Mouse (Mus musculus) forebrain, embryonic 12.5 days (tissue): ENCODE data around the gene Yae1d1. TPM values are rescaled to one million over a fixed set of nuclear protein-coding genes. Genes with fewer than 3 reads are reported as not detected.

Source experiments
- ATAC-seq: fragments of 200-750 bp; cut with Nextera tagmentation; 2 replicates; pipeline ENCODE4 v1.8.0; 2017; ENCODE audit warnings: moderate TSS enrichment; ENCODE audit not compliant: low FRiP score
- H3K27ac ChIP-seq: fragments of 300-500 bp; sonication (generic); 2 replicates; pipeline ENCODE4 v1.5.1; 2016; ENCODE audit warnings: mild to moderate bottlenecking
- H3K27me3 ChIP-seq: fragments of 300-500 bp; sonication (generic); 2 replicates; pipeline ENCODE4 v1.6.1; 2016; ENCODE audit warnings: mild to moderate bottlenecking
- H3K36me3 ChIP-seq: fragments of 300-500 bp; sonication (generic); replicated peaks from 2 replicates; pipeline ENCODE4 v1.6.1; 2016; ENCODE audit warnings: mild to moderate bottlenecking
- H3K4me1 ChIP-seq: fragments of 300-500 bp; sonication (generic); 2 replicates; pipeline ENCODE4 v1.6.1; 2016
- H3K4me2 ChIP-seq: fragments of 300-500 bp; sonication (generic); 2 replicates; pipeline ENCODE4 v1.6.1; 2016; ENCODE audit warnings: mild to moderate bottlenecking, moderate library complexity
- H3K4me3 ChIP-seq: fragments of 300-500 bp; sonication (generic); replicated peaks from 2 replicates; pipeline ENCODE4 v1.5.1; 2016; ENCODE audit warnings: mild to moderate bottlenecking
- H3K9ac ChIP-seq: fragments of 300-500 bp; sonication (generic); 2 replicates; pipeline ENCODE4 v1.6.1; 2016; ENCODE audit warnings: mild to moderate bottlenecking
- H3K9me3 ChIP-seq: fragments of 300-500 bp; sonication (generic); 2 replicates; pipeline ENCODE4 v1.6.1; 2016
- WGBS: fragments of 180-500 bp; shearing (Covaris S2); methylation state at CpG from one replicate; pipeline ENCODE4 v1.1.7; 2016; 5-methylcytosine and 5-hydroxymethylcytosine counted together
- polyA plus RNA-seq: library from polyadenylated mRNA; unstranded; fragments of >200 nt; fragmentation: Nextera tagmentation; extraction: Ambion mirVana; gene quantifications from 2 replicates; pipeline ENCODE4 v1.2.1, GENCODE M21; 2016

Gene Yae1d1
- polyA plus RNA-seq, result 95.0 and 101 TPM in 2 replicates

DNA sequence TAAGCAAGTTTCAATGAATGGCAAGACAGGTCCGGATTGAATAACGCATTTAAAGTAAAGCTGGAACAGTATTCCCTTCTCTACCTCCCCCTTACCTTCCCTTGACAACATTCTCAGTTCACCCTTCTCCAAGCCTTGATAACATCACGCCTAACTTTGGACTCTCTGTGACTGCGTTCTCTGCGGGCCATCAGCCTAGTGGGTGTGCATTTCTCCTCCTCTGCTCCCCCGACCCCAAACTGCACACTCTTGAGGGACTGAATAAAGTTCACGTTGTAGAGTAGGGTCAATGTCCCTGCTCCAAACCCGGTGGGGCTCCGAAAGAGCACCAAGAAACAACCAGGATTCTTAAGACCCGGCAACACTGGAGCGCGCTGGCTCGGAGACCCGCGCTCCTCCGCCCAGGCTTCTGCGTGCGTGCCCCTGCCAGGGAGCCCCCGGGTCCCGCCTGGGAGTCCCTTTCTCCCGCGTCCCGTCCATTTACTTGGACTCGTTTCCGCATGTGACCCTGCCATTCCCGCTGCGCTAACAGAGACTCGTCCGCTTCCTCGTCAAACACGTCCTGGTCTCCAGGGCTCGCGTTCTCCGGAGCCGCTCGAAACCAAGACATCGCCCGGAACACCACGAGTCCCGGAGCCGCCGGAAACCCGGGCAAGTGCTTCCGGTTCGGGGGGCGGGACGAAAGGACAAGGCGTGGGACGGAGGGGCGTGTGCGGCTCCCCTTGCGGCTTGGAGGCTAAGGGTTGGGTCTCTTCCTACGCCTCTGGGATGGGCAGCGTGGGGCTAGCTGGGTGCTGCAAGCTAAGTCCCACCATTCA, at the start of gene Yae1d1:
TSS of gene Yae1d1 (minus strand) at position 653 of the 818 bp plus-strand sequence.
- H3K4me1 ChIP-seq, result peaks cover 8% of the 10 kb centered on the region; the same call in 1 of the 2 replicates
- H3K36me3 ChIP-seq, result peaks cover 3% of the 10 kb centered on the region; the same call in 1 of the 2 replicates
- no peaks in the 10 kb centered on the region for H3K27me3 ChIP-seq
- H3K9ac ChIP-seq, result peak within 1 kb of the TSS; percentile 72
- H3K4me3 ChIP-seq, result peak within 1 kb of the TSS; percentile 70
- H3K27ac ChIP-seq, result peak within 1 kb of the TSS; percentile 47
- peak; percentile 99 for ATAC-seq
- no peaks in the 10 kb centered on the region for H3K9me3 ChIP-seq
- H3K4me2 ChIP-seq, result peak within 1 kb of the TSS; percentile 71
- under 1% methylated on average over 54 of the region's 54 CpGs for whole genome bisulfite sequencing

DNA sequence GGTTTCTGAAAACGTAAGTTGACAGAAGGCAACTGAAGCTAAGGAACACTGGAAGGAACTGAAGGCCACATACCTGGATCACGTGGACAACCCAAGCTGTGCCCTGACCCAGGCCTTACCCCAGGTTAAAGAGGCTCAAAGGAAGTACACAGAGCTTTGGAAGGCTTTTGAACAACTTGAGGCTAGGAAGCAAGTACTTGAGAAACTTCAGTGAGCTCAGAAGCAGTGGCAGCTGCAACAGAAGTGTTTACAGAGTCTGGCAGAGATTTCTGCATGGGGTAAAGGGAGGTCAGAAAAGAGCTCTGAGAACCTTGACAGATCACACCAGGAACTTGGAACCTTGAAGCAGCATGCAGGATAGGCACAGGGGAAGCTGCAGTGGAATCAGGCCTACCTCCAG, 45.7 kb upstream of the Yae1d1 start:
- WGBS, result 77% methylated on average over 2 of the region's 2 CpGs
- Histone ChIP-seq H3K36me3 (no peaks in the 10 kb centered on the region), H3K9ac (no peak overlapping the region), H3K4me3 (no peak overlapping the region), H3K9me3 (no peaks in the 10 kb centered on the region), H3K4me2 (no peak overlapping the region), H3K4me1 (no peaks in the 10 kb centered on the region), H3K27me3 (no peaks in the 10 kb centered on the region), H3K27ac (no peak overlapping the region)
- no peak for ATAC-seq

DNA sequence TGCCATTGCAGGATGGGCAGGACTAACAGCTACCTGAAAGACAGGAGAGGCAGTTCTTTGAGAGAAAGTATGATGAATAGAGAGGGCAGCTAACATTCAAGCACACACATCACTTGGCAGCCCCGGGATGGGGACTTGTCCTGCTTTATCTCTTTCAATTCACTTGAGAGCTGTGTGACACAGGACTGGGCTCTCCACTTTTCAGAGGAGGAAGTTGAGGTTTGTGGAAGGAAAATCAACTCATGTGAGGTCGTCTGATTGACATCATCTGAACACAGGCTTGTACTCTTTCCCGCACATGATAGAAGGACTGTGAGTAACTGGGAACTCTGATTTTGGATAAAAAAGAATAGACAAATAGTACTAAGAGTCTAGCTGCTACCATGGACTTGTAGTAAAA, 23.5 kb upstream of the Yae1d1 start:
- Histone ChIP-seq H3K36me3 (no peaks in the 10 kb centered on the region), H3K9me3 (no peaks in the 10 kb centered on the region), H3K4me2 (no peak overlapping the region), H3K4me3 (no peak overlapping the region), H3K27ac (no peak overlapping the region), H3K4me1 (no peaks in the 10 kb centered on the region), H3K27me3 (no peaks in the 10 kb centered on the region), H3K9ac (no peak overlapping the region)
- no peak for ATAC-seq
- WGBS, result 78% methylated on average over 3 of the region's 3 CpGs

DNA sequence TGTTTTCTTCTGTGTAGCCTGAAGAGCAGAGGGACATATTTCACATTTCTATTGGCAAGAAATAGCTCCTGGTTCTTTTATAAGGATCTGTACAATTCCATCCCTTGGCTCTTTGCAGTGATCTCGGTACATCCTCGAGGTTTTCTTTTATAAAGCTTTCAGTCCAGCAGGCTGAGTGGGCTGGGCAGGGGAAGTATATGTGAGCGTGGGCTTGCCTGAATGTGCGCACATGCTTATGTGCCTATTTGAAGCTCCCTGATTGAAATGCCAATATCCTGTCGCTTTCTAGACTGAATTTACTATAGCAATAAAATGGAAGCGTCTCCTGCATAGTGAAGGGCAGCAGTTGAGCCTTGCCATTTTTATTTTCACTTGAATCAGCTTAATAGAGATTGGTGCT, 20.1 kb upstream of the Yae1d1 start:
- H3K4me3 ChIP-seq, result no peak overlapping the region
- H3K9me3 ChIP-seq, result no peaks in the 10 kb centered on the region
- no peak for ATAC-seq
- H3K27me3 ChIP-seq, result no peaks in the 10 kb centered on the region
- H3K4me2 ChIP-seq, result no peak overlapping the region
- no peak overlapping the region for H3K27ac ChIP-seq
- 88% methylated on average over 6 of the region's 6 CpGs for WGBS
- no peaks in the 10 kb centered on the region for H3K4me1 ChIP-seq
- H3K9ac ChIP-seq, result no peak overlapping the region
- H3K36me3 ChIP-seq, result no peaks in the 10 kb centered on the region

DNA sequence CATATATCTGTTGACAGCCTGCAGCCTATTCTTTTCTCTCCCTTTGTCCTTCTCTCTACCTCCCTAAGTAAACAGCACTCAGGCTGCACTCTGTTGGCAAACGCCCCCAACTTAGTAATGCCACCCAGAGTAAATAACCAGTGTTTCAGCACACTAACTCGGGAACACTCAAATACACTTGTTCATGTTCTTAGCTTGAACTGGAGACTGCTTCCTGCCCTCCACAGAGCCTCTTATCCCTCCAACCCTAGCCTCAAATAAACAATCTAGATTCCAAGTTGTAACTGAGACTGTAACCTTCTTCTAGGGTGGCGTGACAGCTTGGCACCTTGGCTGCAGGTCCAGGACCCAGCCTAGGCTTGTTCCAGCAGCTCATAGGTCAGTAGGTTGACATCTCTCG, 17.9 kb upstream of the Yae1d1 start:
- Histone ChIP-seq H3K36me3 (no peaks in the 10 kb centered on the region), H3K27ac (no peak overlapping the region), H3K4me2 (no peak overlapping the region), H3K27me3 (no peaks in the 10 kb centered on the region), H3K4me3 (no peak overlapping the region), H3K9ac (no peak overlapping the region), H3K4me1 (no peaks in the 10 kb centered on the region), H3K9me3 (no peaks in the 10 kb centered on the region)
- WGBS, result 81% methylated on average over 4 of the region's 4 CpGs
- ATAC-seq, result no peak

DNA sequence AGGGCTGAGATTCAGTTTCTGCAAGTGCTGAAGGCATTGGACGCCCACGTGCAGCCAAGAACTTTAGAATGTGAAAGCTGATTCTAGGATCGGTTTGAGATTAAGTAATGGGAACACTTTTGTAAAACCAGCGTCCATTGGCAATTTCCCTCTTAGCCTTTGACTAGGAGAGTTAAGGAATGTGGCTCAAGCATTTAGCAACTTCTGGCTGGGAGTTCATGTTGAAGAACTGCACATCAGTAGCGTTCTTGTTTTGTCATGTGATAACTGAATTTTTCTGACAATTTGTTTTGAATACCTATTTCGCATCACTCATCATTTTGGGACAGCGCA, 332 bp upstream of the Yae1d1 start:
- peaks cover 8% of the 10 kb centered on the region; the same call in 1 of the 2 replicates for H3K4me1 ChIP-seq
- no peaks in the 10 kb centered on the region for H3K27me3 ChIP-seq
- H3K27ac ChIP-seq, result no peak overlapping the region; the same call in 1 of the 2 replicates
- WGBS, result 40% methylated on average over 7 of the region's 7 CpGs
- H3K9ac ChIP-seq, result peak overlapping the region; percentile 72
- peak overlapping the region; percentile 70 for H3K4me3 ChIP-seq
- ATAC-seq, result no peak; the same call in none of the 2 replicates
- H3K4me2 ChIP-seq, result peak overlapping the region; percentile 71
- peaks cover 3% of the 10 kb centered on the region; the same call in 1 of the 2 replicates for H3K36me3 ChIP-seq
- H3K9me3 ChIP-seq, result no peaks in the 10 kb centered on the region

DNA sequence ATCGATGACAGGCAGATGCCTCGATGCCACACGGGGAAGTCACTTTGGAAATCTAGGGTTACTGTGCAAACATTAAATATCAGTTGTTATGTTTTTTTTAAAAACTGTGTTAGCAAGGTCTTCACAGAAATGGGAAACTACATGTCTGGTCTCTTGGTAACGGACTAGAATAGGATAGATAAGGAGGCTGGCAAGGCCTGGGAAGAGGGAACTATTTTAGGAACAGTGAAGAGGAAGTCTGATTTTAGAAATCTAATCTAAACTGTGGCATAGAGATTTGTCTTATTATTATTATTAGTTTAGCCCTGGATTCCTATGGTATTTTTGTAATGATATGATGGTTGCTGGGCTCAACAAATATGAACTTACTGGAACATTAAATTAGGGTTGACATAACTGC, 1.1 kb downstream of the Yae1d1 start:
- Histone ChIP-seq H3K9me3 (no peaks in the 10 kb centered on the region), H3K4me1 (peaks cover 8% of the 10 kb centered on the region; the same call in 1 of the 2 replicates), H3K27ac (no peak overlapping the region), H3K4me2 (peak overlapping the region; percentile 71), H3K27me3 (no peaks in the 10 kb centered on the region), H3K9ac (no peak overlapping the region), H3K4me3 (peak overlapping the region; percentile 70), H3K36me3 (peaks cover 12% of the 10 kb centered on the region)
- WGBS, result 80% methylated on average over 4 of the region's 4 CpGs
- ATAC-seq, result no peak

DNA sequence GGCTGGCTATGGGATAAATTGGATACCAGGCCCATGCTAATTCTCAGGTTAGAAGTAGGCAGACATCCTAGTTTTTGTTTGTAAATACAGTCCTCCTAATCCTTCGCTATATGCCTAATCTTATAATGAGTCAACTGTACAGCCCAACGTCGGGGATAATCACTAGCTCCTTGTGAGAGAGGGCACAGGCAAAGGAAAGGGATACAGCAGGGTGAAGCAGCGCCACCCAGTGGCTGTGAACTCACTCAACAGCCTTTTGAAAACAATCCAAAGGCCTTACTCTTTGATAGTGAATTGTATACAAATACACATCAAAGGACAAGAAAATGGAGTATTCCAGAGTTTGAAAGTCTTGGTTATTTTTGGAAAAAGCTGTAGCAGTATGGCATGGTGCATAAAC, 10.0 kb downstream of the Yae1d1 start:
- no peak overlapping the region for H3K4me2 ChIP-seq

DNA sequence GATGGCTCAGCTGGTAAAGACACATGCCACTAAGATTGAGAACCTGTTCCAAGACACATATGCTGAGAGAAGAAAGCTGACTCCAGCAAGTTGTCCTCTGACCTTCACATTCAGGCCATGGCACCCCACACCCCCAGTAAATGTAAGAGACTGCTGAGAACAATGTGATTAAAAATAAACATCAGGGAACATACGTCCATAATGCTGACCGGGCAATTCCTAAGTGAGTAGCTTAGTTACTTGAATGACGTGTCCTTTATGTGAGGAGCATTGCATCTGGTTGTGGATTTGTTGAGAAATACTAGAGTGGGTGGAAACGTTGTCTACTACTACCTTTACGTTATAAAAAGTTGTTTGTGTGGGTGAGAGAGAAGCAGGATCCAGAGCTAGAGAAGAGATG, 10.5 kb downstream of the Yae1d1 start:
- H3K4me2 ChIP-seq, result no peak overlapping the region
- no peak overlapping the region for H3K27ac ChIP-seq
- H3K9ac ChIP-seq, result no peak overlapping the region
- ATAC-seq, result no peak
- no peaks in the 10 kb centered on the region for H3K27me3 ChIP-seq
- no peaks in the 10 kb centered on the region for H3K4me1 ChIP-seq
- no peak overlapping the region for H3K4me3 ChIP-seq
- WGBS, result 89% methylated on average over 5 of the region's 5 CpGs
- peaks cover 45% of the 10 kb centered on the region for H3K36me3 ChIP-seq
- H3K9me3 ChIP-seq, result no peaks in the 10 kb centered on the region

More for the DNA sequence above, 10.0 kb downstream of the Yae1d1 start:
- H3K4me3 ChIP-seq, result no peak overlapping the region
- no peaks in the 10 kb centered on the region for H3K27me3 ChIP-seq
- 48% methylated on average over 4 of the region's 4 CpGs for WGBS
- no peaks in the 10 kb centered on the region for H3K9me3 ChIP-seq
- ATAC-seq, result peak; percentile 46; the same call in 1 of the 2 replicates
- H3K4me1 ChIP-seq, result no peaks in the 10 kb centered on the region
- peaks cover 47% of the 10 kb centered on the region for H3K36me3 ChIP-seq
- no peak overlapping the region for H3K9ac ChIP-seq
- H3K27ac ChIP-seq, result no peak overlapping the region

DNA sequence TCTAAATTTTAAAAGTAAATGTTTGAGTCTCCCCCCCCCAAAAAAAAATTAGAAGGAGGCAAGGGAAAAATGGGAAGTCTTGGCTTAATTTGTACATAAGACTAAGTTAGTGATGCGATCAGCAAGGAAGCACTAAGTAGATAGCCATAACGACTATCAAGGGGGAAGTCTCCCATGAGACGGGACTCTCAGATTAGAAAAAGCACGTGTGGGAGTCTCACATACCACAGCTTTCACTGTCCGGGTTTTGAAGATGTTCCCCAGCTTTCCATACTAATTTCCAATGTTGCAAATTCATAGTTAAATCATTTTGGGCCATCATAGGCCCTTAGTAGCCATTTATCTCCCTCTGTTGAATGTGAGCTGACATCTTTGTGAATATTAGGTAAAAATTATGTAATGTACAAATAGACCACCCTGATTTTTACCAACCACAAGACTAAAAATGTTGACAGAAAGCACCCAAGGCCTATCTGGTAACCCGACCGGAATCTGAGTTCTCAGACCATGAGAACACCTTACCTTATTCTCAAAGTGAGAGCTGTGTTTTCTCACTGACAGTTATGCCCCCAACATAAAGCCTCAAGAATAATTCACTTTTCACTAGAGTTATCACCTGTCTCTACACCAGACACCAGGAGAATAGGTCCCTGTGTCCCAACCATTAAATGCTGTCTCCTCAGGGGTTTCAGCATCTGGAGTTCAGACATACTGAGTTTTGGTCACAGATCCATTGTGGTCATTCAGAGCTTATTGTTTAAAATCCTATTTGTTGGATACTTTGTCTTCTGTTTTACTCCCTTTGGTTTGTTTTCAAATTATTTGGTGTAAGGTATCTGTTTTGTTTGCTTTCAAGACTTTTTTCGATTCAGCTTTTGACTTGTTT, 16.1 kb downstream of the Yae1d1 start:
- Histone ChIP-seq H3K9me3 (no peaks in the 10 kb centered on the region), H3K4me1 (no peaks in the 10 kb centered on the region), H3K27ac (no peak overlapping the region), H3K4me2 (no peak overlapping the region), H3K36me3 (no peaks in the 10 kb centered on the region), H3K9ac (no peak overlapping the region), H3K4me3 (no peak overlapping the region), H3K27me3 (no peaks in the 10 kb centered on the region)
- ATAC-seq, result no peak
- WGBS, result 84% methylated on average over 8 of the region's 8 CpGs

DNA sequence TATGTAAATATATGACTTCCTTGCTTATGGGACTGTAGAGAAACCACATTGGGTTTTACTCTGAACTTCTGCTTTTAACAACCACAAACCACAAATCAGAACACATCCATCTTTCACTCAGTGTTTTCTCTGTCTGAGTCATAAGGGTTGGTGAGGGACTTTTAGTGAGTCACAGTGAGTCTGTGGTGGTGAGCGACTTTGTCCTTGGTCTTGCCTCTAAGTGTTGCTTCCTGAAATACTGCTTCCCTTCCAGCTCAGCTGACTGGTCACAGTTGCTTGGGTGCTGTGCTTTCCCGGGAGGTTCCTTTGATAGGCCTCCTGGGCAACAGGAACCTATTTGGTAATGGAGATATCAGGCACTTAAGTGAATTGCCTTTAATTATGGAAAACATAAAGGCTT, 17.3 kb downstream of the Yae1d1 start:
- no peaks in the 10 kb centered on the region for H3K9me3 ChIP-seq
- H3K4me2 ChIP-seq, result no peak overlapping the region
- H3K9ac ChIP-seq, result no peak overlapping the region
- no peak for ATAC-seq
- no peaks in the 10 kb centered on the region for H3K4me1 ChIP-seq
- H3K36me3 ChIP-seq, result no peaks in the 10 kb centered on the region
- H3K27me3 ChIP-seq, result no peaks in the 10 kb centered on the region
- H3K4me3 ChIP-seq, result no peak overlapping the region
- no peak overlapping the region for H3K27ac ChIP-seq
- WGBS, result 71% methylated on average over 2 of the region's 2 CpGs

DNA sequence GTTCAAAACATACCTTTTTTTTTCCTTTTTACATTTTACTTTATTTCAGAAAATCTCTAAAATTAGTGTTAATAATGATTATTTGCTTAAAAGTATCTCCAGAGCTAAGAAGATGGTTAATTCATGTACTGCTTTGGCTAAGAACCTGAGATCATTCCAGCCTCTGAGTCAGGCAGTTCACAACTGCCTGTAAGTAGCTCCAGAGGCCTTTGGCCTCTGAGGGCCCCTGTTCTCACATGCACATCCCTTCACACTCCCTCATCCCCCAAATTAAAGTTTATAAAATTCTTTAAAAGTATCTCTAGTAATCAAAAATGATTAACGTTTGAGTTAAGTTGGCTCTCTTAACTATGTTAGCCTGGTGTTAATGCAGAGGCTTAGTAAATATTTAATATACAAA, 17.7 kb downstream of the Yae1d1 start:
- no peak for ATAC-seq
- WGBS, result 83% methylated on average over 1 of the region's 1 CpGs
- no peak overlapping the region for H3K4me2 ChIP-seq

More for the DNA sequence above, 17.7 kb downstream of the Yae1d1 start:
- H3K4me1 ChIP-seq, result no peaks in the 10 kb centered on the region
- no peaks in the 10 kb centered on the region for H3K27me3 ChIP-seq
- H3K9ac ChIP-seq, result no peak overlapping the region
- no peaks in the 10 kb centered on the region for H3K9me3 ChIP-seq
- H3K36me3 ChIP-seq, result no peaks in the 10 kb centered on the region
- H3K27ac ChIP-seq, result no peak overlapping the region
- H3K4me3 ChIP-seq, result no peak overlapping the region
